Mouse (Mus musculus) G1E (cell line): ENCODE data around the gene Fam131a. TPM values are rescaled to one million over a fixed set of nuclear protein-coding genes. Genes with fewer than 3 reads are reported as not detected.

ENCODE experiments used
- ATAC-seq: 2 replicates; pipeline ENCODE4 v1.8.0; 2016; ENCODE audit warnings: mild to moderate bottlenecking; ENCODE audit not compliant: insufficient number of reproducible peaks, poor library complexity, low FRiP score, severe bottlenecking; ENCODE audit errors: extremely low read depth
- DNase-seq: peaks from one replicate; pipeline ENCODE4 v3.0.0; 2012; ENCODE audit warnings: low spot score
- H3K27me3 ChIP-seq: 2 replicates; pipeline ENCODE4 v1.6.1; 2012; ENCODE audit warnings: mild to moderate bottlenecking, low read length, inconsistent platforms; ENCODE audit not compliant: insufficient read depth
- H3K36me3 ChIP-seq: replicated peaks from 2 replicates; pipeline ENCODE3; 2012; ENCODE audit warnings: mild to moderate bottlenecking, inconsistent platforms
- H3K4me1 ChIP-seq: 2 replicates; pipeline ENCODE4 v1.6.1; 2012; ENCODE audit warnings: low read depth, low read length, inconsistent platforms, mixed read lengths; ENCODE audit not compliant: insufficient read depth
- H3K4me3 ChIP-seq: 2 replicates; pipeline ENCODE4 v1.5.1; 2012; ENCODE audit warnings: low read depth, mild to moderate bottlenecking, inconsistent platforms, low read length, moderate library complexity, mixed read lengths
- H3K9me3 ChIP-seq: replicated peaks from 2 replicates; pipeline ENCODE4 v1.6.1; 2012; ENCODE audit warnings: inconsistent platforms
- CTCF ChIP-seq: IDR thresholded peaks from 2 replicates; pipeline ENCODE4 v1.5.1; 2012; ENCODE audit warnings: low read depth, low read length, inconsistent platforms, mixed read lengths
- GATA1 ChIP-seq: IDR thresholded peaks from 2 replicates; pipeline ENCODE4 v1.6.1; 2012; ENCODE audit warnings: borderline replicate concordance, low read length, inconsistent platforms, mixed read lengths
- GATA2 ChIP-seq: IDR thresholded peaks from 2 replicates; pipeline ENCODE4 v1.6.1; 2012; ENCODE audit warnings: low read depth, low read length, inconsistent platforms, borderline replicate concordance
- POLR2AphosphoS5 ChIP-seq: IDR thresholded peaks from 2 replicates; pipeline ENCODE4 v1.6.1; 2012; ENCODE audit warnings: low read depth, low read length, inconsistent platforms; ENCODE audit not compliant: insufficient replicate concordance
- TAL1 ChIP-seq: conservative IDR thresholded peaks from 2 replicates; pipeline ENCODE4 v1.6.1; 2012; ENCODE audit warnings: low read depth, low read length, inconsistent platforms, mixed read lengths
- polyA plus RNA-seq: library from polyadenylated mRNA; stranded (reverse); fragments of >175 nt; gene quantifications from 2 replicates; pipeline ENCODE4 v1.2.3, GENCODE M21; 2012
- total RNA-seq, 2 experiments: library from RNA; stranded (forward) in 1 of 2; stranded (reverse) in 1 of 2; fragments of 200-1000 nt in 1 of 2; fragments of >200 nt in 1 of 2; fragmentation: Nextera tagmentation in 1 of 2; gene quantifications; 2 replicates each; pipeline ENCODE4 v1.2.3; 2014 to 2017

Fam131a gene
- total and polyA plus RNA-seq, 3 experiments, result 1.2 to 10.1 (median 3.9) TPM

DNA sequence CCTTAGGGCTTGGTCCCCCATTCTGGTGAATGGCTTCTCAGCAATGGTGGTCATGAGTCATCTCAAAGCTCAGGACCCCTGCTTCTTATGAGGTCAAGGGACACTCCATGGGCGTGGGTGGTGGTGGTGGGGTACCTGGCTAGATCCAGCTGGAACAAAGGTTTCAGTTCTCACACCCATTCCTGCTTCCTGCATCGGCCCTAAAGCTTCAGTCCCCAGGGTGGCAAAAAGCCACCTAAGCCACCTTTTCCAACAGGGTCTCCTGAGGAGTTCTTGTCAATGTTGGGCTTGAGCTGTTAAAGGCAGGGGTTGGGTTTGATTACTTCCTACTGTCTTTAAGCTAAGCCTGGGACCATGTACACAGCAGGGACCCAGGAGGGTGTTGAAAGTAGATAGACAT is 22.1 kb downstream of the Fam131a start:
- peaks cover 54% of the 10 kb centered on the region for H3K36me3 ChIP-seq
- no peak for TF ChIP-seq CTCF
- no peaks in the 10 kb centered on the region for H3K9me3 ChIP-seq
- DNase-seq (no peak), ATAC-seq (no peak)
- no peaks in the 10 kb centered on the region for H3K27me3 ChIP-seq
- peak overlapping the region; percentile 87 for H3K4me3 ChIP-seq
- peaks cover 77% of the 10 kb centered on the region for H3K4me1 ChIP-seq

DNA sequence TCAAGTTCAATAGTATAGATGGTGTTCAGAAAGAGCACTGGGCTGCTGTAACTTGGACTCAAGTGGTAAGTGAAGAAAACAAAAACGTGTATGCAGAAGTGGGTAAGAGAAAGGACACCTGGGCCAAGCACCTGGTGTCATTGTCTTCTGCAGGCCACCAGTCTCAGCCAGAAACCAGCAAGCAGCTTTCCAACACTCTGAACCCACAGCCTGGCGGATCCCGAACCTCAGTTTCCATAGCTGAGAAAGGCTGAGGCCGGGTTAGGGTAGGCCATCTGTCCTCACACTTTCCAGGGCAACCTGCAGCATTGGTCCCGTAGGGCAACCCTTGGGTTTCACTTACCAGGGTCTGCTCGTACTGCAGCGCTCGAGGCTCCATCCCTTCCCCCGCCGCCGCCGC is 22.5 kb downstream of the Fam131a start:
- TF ChIP-seq TAL1, result no peak
- no peak for TF ChIP-seq GATA2
- TF ChIP-seq GATA1, result no peak
- no peak for TF ChIP-seq POLR2AphosphoS5
- no peak for TF ChIP-seq CTCF
- H3K36me3 ChIP-seq, result peaks cover 54% of the 10 kb centered on the region
- peak overlapping the region; percentile 87 for H3K4me3 ChIP-seq
- H3K4me1 ChIP-seq, result peaks cover 77% of the 10 kb centered on the region
- no peaks in the 10 kb centered on the region for H3K9me3 ChIP-seq
- DNase-seq, result no peak
- no peaks in the 10 kb centered on the region for H3K27me3 ChIP-seq
- no peak for ATAC-seq

DNA sequence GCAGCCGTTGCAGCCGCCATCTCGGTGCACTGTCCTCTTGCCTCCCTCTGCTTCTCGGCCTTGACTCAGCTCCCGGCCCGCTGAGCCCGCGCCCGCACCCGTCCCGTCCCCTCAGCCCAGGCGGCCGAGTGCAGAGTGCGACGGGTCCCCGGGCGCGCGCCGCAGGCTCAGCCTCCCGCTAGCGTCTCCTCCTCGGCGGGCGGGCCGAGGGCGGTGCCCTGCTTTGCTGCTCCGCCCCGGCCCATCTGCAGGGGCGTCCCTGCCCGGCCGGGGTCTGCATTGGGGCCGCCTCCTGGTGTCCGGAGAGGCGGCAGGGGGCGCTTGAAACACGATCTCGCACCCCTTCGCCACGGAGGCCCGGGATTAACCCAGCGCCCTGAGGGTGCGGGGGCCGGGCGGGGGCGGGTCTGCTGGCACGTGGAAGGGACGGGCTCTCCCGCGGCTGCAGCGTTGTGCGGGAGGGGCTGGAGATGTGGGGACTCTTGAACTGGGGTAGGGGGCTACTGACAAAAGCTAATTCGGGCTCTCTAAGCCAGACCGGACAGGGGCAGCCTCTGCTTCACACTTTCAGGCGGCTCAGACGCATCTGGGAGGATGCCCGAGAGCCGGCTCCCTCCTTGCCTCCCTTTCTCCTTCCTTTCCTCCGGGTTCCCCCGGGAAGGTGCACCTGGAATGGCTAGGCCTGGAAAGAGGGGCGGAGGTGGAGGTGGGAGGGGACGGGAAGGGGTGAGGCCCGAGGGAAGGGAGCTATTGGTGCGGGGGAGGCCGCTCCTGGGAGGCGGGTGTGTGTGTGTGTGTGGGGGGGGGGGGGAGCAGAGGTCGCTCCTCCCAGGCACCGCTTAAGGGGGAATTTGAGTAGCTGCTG is 23.2 kb downstream of the Fam131a start:
- no peak for ATAC-seq
- H3K36me3 ChIP-seq, result peaks cover 53% of the 10 kb centered on the region
- DNase-seq, result peak; percentile 77
- peaks cover 70% of the 10 kb centered on the region for H3K4me1 ChIP-seq
- TF ChIP-seq GATA2 (no peak), TAL1 (no peak), CTCF (no peak), GATA1 (no peak), POLR2AphosphoS5 (no peak)
- no peaks in the 10 kb centered on the region for H3K27me3 ChIP-seq
- H3K4me3 ChIP-seq, result peak overlapping the region; percentile 87
- H3K9me3 ChIP-seq, result no peaks in the 10 kb centered on the region

DNA sequence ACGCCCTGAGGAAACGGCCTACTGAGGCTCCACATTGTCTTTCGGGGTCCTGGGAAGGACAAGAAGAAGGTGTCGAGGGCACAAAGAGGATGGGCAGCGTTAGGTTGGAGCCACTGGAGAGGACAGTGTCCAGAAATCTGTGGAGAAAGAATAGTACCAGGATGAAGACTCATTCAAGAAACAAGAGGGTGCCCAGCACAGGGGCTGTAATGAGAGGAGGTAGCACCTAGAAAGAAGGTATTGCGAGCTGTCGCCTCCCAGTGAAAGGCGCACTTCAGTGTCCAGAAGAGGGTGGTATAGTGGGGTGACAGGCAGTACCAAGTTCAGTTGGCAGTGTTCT is 23.8 kb downstream of the Fam131a start:
- Histone ChIP-seq H3K4me1 (peaks cover 64% of the 10 kb centered on the region), H3K9me3 (no peaks in the 10 kb centered on the region), H3K27me3 (no peaks in the 10 kb centered on the region), H3K4me3 (peak overlapping the region; percentile 87), H3K36me3 (peaks cover 53% of the 10 kb centered on the region)
- DNase-seq (no peak), ATAC-seq (no peak)
- TF ChIP-seq POLR2AphosphoS5 (no peak), TAL1 (no peak), GATA2 (no peak), GATA1 (no peak), CTCF (no peak)

DNA sequence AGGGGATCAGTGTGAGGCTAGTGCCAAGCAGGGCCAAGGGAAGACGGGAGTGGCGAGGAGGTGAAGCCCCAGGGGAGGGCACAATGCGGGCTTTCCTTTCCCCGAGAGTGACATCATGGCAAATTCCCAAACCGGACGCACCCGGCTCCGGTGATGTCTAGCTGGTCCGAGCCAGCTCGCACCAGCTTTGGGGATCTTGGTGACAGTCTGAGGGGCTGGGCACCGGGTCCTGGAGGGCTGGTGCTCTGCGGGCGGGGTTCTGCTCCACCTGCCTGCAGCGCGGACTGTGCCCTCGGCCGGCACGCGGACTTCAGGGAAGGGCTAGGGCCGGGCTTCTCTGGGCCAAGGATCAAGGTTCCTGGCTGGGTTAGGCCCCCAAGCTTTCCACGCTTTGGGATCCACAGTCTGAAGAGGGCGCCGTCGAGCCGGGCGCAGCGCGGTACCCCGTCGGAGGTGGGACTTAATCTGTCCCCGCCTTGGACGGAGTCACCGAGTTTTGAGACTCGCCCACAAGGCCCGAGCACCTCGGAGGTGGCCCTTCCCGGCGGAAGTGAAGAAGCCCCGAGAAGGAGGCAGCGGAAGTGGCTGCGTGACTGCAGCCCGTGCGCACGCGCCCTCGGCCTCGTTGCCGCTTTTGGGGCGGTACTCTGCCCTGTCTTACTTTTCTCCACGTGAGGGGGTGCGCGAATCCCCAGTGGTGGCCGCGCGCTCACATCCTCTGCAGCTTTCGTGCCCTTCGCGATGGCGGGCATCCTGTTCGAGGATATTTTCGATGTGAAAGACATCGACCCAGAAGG is 24.3 kb downstream of the Fam131a start, which contains the start of the genes Polr2h and Clcn2:
TSS of gene Polr2h (plus strand) at position 485 of the 797 bp plus-strand sequence.
TSS of gene Clcn2 (minus strand) at position 566 of the 797 bp plus-strand sequence.
- H3K9me3 ChIP-seq, result no peaks in the 10 kb centered on the region
- peak within 1 kb of the TSS; percentile 87 for H3K4me3 ChIP-seq
- H3K36me3 ChIP-seq, result peaks cover 53% of the 10 kb centered on the region
- ATAC-seq (peak; percentile 84), DNase-seq (peak; percentile 89)
- H3K4me1 ChIP-seq, result peaks cover 62% of the 10 kb centered on the region
- TF ChIP-seq CTCF (peak; percentile 73), TAL1 (no peak)
- no peaks in the 10 kb centered on the region for H3K27me3 ChIP-seq

DNA sequence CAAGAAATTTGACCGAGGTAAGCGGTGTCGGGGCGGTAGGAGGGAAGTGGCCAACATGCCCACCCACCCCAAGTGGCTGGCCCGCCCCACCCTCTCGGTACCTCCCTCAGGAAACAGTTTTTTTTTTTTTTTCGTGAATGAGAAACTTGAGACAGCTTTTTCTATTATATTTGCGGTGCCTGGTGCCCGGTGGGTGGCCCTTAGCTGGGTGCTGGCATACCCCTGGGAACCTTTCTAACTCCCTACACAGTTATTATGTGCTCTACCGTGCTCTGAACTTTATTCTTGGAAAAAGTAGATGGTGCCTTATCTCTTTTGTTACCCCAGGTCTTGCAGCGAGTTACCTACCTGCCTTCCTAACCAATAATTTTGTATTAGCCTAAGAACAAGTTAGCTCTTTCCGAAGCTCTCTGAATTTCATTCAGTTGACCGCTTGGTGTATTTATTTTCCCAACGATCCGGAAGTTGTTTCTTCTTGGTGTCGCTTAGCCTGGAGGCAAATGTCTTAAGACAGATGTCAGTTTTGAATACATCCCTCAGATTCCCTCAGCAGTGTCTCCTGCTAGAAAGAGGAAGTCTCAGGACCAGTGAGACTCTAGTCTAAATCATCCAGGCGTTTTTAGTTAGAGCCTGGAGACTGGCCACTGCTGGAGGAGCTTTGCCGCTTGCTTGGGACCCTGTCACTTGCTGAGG is 25.1 kb downstream of the Fam131a start:
- Histone ChIP-seq H3K4me3 (peak overlapping the region; percentile 87), H3K4me1 (peaks cover 62% of the 10 kb centered on the region), H3K9me3 (no peaks in the 10 kb centered on the region), H3K27me3 (no peaks in the 10 kb centered on the region), H3K36me3 (peaks cover 53% of the 10 kb centered on the region)
- DNase-seq (peak; percentile 25), ATAC-seq (0 out of 2 replicates have a peak, but pooled peaks have one; percentile 0)
- TF ChIP-seq POLR2AphosphoS5, result no peak
- TF ChIP-seq GATA2, result no peak
- TF ChIP-seq CTCF, result no peak
- TF ChIP-seq GATA1, result no peak
- TF ChIP-seq TAL1, result no peak
